Mouse (Mus musculus): ENCODE results near the gene Lgals4. TPM values are rescaled to one million over a fixed set of nuclear protein-coding genes. Genes with fewer than 3 reads are reported as not detected.

Lgals4 gene
- polyA plus RNA-seq, 1 experiment from 2014 or later: 4.5 TPM

- peaks cover 35% of the 10 kb centered on the region for H3K36me3 ChIP-seq
- H3K4me2 ChIP-seq (replicated peaks): no peak overlapping the region
- no peak overlapping the region for H3K9ac ChIP-seq (replicated peaks)
- H3K4me1 ChIP-seq (replicated peaks): peaks cover 21% of the 10 kb centered on the region
- 91% methylated on average over 7 of the region's 7 CpGs for WGBS
- H3K27ac ChIP-seq: no peak overlapping the region
- no peak overlapping the region for H3K4me3 ChIP-seq (replicated peaks)
- no peaks in the 10 kb centered on the region for H3K27me3 ChIP-seq
- no peak for ATAC-seq
- H3K9me3 ChIP-seq: no peaks in the 10 kb centered on the region
Measured at GRCm38 (mm10) chr7:28826402-28826772, 7.3 kb upstream of the Lgals4 start.

- Histone ChIP-seq H3K4me3 (replicated peaks) (no peak overlapping the region), H3K9me3 (no peaks in the 10 kb centered on the region), H3K9ac (replicated peaks) (no peak overlapping the region), H3K4me1 (replicated peaks) (peaks cover 19% of the 10 kb centered on the region), H3K27me3 (no peaks in the 10 kb centered on the region), H3K4me2 (replicated peaks) (no peak overlapping the region), H3K36me3 (peaks cover 34% of the 10 kb centered on the region), H3K27ac (no peak overlapping the region)
- 66% methylated on average over 3 of the region's 3 CpGs for WGBS
- ATAC-seq: no peak
Measured at GRCm38 (mm10) chr7:28827338-28827737, 6.3 kb upstream of the Lgals4 start.

- H3K4me3 ChIP-seq (replicated peaks): no peak overlapping the region
- H3K9me3 ChIP-seq: no peaks in the 10 kb centered on the region
- peaks cover 8% of the 10 kb centered on the region for H3K4me1 ChIP-seq (replicated peaks)
- H3K4me2 ChIP-seq (replicated peaks): no peak overlapping the region
- WGBS: 96% methylated on average over 8 of the region's 8 CpGs
- H3K9ac ChIP-seq (replicated peaks): no peak overlapping the region
- no peak for ATAC-seq
- no peak overlapping the region for H3K27ac ChIP-seq
- peaks cover 25% of the 10 kb centered on the region for H3K36me3 ChIP-seq
- no peaks in the 10 kb centered on the region for H3K27me3 ChIP-seq
Measured at GRCm38 (mm10) chr7:28829821-28830220, 3.8 kb upstream of the Lgals4 start.

DNA sequence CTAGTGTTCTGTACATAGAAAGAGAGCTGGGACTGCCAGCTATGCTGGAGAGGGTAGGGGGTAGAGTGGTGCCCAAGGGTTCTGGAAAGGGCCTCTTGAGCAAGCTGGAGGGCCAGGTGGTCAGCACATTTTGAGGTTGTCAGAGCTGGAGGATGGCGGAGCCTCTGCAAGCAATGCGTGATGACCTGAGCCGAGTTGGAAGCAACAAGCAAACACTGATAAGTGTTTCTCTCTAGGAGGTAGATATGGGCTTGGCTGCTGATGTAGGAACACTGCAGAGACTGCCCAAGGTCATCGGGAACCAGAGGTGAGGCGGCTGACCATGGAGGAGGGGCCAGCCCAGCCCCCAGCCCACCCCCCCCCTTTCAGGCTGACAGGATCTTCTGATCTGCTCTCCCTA lies 2.7 kb upstream of the Lgals4 start:
- WGBS: 95% methylated on average over 5 of the region's 5 CpGs
- H3K4me2 ChIP-seq (replicated peaks): no peak overlapping the region
- H3K4me1 ChIP-seq (replicated peaks): peaks cover 2% of the 10 kb centered on the region

GRCm38 (mm10) chr7:28831411-28832125 lies 2.1 kb upstream of the Lgals4 start:
- WGBS: 92% methylated on average over 17 of the region's 17 CpGs
- H3K4me1 ChIP-seq (replicated peaks): no peaks in the 10 kb centered on the region
- H3K27me3 ChIP-seq: no peaks in the 10 kb centered on the region
- no peaks in the 10 kb centered on the region for H3K9me3 ChIP-seq
- ATAC-seq: no peak
- H3K4me3 ChIP-seq (replicated peaks): no peak overlapping the region
- H3K9ac ChIP-seq (replicated peaks): no peak overlapping the region
- H3K4me2 ChIP-seq (replicated peaks): no peak overlapping the region
- peaks cover 25% of the 10 kb centered on the region for H3K36me3 ChIP-seq
- no peak overlapping the region for H3K27ac ChIP-seq

More for the DNA sequence above, 2.7 kb upstream of the Lgals4 start:
- ATAC-seq: no peak
- no peak overlapping the region for H3K9ac ChIP-seq (replicated peaks)
- H3K27me3 ChIP-seq: no peaks in the 10 kb centered on the region
- H3K36me3 ChIP-seq: peaks cover 25% of the 10 kb centered on the region
- no peak overlapping the region for H3K4me3 ChIP-seq (replicated peaks)
- no peak overlapping the region for H3K27ac ChIP-seq
- no peaks in the 10 kb centered on the region for H3K9me3 ChIP-seq

DNA sequence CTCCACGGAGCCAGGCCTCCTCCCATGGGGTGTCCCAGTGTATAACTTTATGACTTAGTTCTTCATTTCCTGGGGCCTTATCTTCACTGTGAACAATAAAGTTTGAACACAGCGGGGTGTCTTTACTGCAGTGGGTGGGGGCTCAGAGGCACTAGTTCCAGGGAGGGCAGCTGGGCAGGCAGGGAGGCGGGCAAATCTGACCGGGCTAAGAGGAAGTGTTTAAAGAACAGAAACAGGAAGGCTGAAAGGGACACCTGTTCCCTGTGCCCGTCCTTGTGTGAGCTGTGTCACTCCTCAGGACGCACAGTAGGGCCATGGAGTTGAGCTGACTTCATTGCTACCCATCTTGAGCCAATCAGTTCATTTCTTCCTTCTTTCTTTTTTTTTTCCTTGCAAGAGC lies 1.5 kb upstream of the Lgals4 start:
- H3K27me3 ChIP-seq: no peaks in the 10 kb centered on the region
- no peak for ATAC-seq
- H3K4me2 ChIP-seq (replicated peaks): no peak overlapping the region
- no peak overlapping the region for H3K27ac ChIP-seq
- peaks cover 25% of the 10 kb centered on the region for H3K36me3 ChIP-seq
- no peak overlapping the region for H3K4me3 ChIP-seq (replicated peaks)
- H3K9ac ChIP-seq (replicated peaks): no peak overlapping the region
- no peaks in the 10 kb centered on the region for H3K9me3 ChIP-seq
- no peaks in the 10 kb centered on the region for H3K4me1 ChIP-seq (replicated peaks)
- WGBS: 84% methylated on average over 6 of the region's 6 CpGs

GRCm38 (mm10) chr7:28836936-28837335 lies 3.3 kb downstream of the Lgals4 start:
- 82% methylated on average over 5 of the region's 5 CpGs for WGBS
- ATAC-seq: no peak
- Histone ChIP-seq H3K27me3 (no peaks in the 10 kb centered on the region), H3K4me2 (replicated peaks) (no peak overlapping the region), H3K4me1 (replicated peaks) (no peaks in the 10 kb centered on the region), H3K9me3 (no peaks in the 10 kb centered on the region), H3K4me3 (replicated peaks) (no peak overlapping the region), H3K9ac (replicated peaks) (no peak overlapping the region), H3K36me3 (peaks cover 3% of the 10 kb centered on the region; the same call in 1 of the 2 replicates), H3K27ac (no peak overlapping the region)

DNA sequence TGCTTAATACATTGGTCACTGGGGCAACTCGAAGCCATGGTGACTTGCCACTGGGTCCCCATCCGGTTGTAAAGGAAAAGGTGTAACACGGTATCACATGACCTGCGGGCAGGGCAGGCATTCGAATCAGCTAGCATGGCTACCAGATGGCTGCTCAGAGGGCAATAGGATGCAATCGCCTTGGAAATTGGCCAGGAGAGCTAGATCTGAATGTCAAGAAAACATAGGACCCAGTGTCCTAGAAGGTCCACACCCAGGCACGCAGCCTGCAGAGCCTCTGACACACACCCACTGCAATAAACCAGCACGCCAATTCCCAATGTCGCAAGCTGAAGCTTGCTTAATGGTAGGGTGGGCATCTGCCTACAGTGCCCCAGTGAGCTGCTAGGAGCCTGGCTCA lies 4.7 kb downstream of the Lgals4 start:
- no peaks in the 10 kb centered on the region for H3K4me1 ChIP-seq (replicated peaks)
- H3K9ac ChIP-seq (replicated peaks): no peak overlapping the region
- no peak for ATAC-seq
- no peak overlapping the region for H3K4me3 ChIP-seq (replicated peaks)
- no peak overlapping the region for H3K4me2 ChIP-seq (replicated peaks)
- H3K36me3 ChIP-seq: no peaks in the 10 kb centered on the region
- H3K9me3 ChIP-seq: no peaks in the 10 kb centered on the region
- no peak overlapping the region for H3K27ac ChIP-seq
- no peaks in the 10 kb centered on the region for H3K27me3 ChIP-seq
- WGBS: 87% methylated on average over 9 of the region's 9 CpGs

GRCm38 (mm10) chr7:28847273-28847672 lies 13.6 kb downstream of the Lgals4 start:
- ATAC-seq: no peak
- Histone ChIP-seq H3K4me1 (replicated peaks) (no peaks in the 10 kb centered on the region), H3K9me3 (no peaks in the 10 kb centered on the region), H3K4me3 (replicated peaks) (no peak overlapping the region), H3K4me2 (replicated peaks) (no peak overlapping the region), H3K36me3 (no peaks in the 10 kb centered on the region), H3K9ac (replicated peaks) (no peak overlapping the region), H3K27me3 (no peaks in the 10 kb centered on the region), H3K27ac (no peak overlapping the region)
- WGBS: 77% methylated on average over 1 of the region's 1 CpGs

GRCm38 (mm10) chr7:28849700-28850236 lies 16.1 kb downstream of the Lgals4 start:
- 58% methylated on average over 1 of the region's 1 CpGs for WGBS
- no peak overlapping the region for H3K4me2 ChIP-seq (replicated peaks)
- no peak for ATAC-seq

GRCm38 (mm10) chr7:28850642-28851041 lies 17.0 kb downstream of the Lgals4 start:
- Histone ChIP-seq H3K4me3 (replicated peaks) (no peak overlapping the region), H3K9me3 (no peaks in the 10 kb centered on the region), H3K27me3 (no peaks in the 10 kb centered on the region), H3K4me2 (replicated peaks) (no peak overlapping the region), H3K27ac (no peak overlapping the region), H3K4me1 (replicated peaks) (no peaks in the 10 kb centered on the region), H3K9ac (replicated peaks) (no peak overlapping the region), H3K36me3 (no peaks in the 10 kb centered on the region)
- 87% methylated on average over 4 of the region's 4 CpGs for WGBS
- ATAC-seq: no peak

More at GRCm38 (mm10) chr7:28849700-28850236, 16.1 kb downstream of the Lgals4 start:
- no peaks in the 10 kb centered on the region for H3K27me3 ChIP-seq
- H3K4me1 ChIP-seq (replicated peaks): no peaks in the 10 kb centered on the region
- H3K9ac ChIP-seq (replicated peaks): no peak overlapping the region
- no peak overlapping the region for H3K27ac ChIP-seq
- H3K4me3 ChIP-seq (replicated peaks): no peak overlapping the region
- no peaks in the 10 kb centered on the region for H3K9me3 ChIP-seq
- H3K36me3 ChIP-seq: no peaks in the 10 kb centered on the region

DNA sequence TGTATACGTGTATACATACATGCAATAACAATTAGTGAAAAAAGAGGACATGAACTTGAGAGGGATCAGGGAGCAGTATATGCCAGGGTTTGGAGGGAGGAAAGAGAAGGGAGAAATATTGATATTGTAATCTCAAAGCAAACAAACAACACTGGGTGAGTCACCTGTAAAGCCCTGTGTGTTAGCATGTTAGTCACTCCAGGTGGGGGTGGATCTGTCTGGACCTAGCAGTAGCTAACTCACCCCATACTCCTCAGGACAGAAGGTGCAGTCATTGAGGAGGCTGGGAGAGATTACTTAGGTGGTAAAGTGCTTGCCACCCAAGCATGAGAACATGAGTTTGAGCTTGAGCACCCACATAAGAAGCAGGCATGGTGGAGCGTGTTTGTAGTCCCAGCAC lies 26.3 kb downstream of the Lgals4 start:
- Histone ChIP-seq H3K4me2 (replicated peaks) (no peak overlapping the region), H3K27me3 (no peaks in the 10 kb centered on the region), H3K9me3 (no peaks in the 10 kb centered on the region), H3K9ac (replicated peaks) (no peak overlapping the region), H3K27ac (no peak overlapping the region), H3K4me3 (replicated peaks) (no peak overlapping the region), H3K4me1 (replicated peaks) (peaks cover 9% of the 10 kb centered on the region), H3K36me3 (no peaks in the 10 kb centered on the region)
- no peak for ATAC-seq
- WGBS: 95% methylated on average over 2 of the region's 2 CpGs

GRCm38 (mm10) chr7:28860898-28861297 lies 27.2 kb downstream of the Lgals4 start:
- Histone ChIP-seq H3K27me3 (no peaks in the 10 kb centered on the region), H3K4me1 (replicated peaks) (peaks cover 15% of the 10 kb centered on the region), H3K9me3 (no peaks in the 10 kb centered on the region), H3K4me2 (replicated peaks) (no peak overlapping the region), H3K4me3 (replicated peaks) (no peak overlapping the region), H3K9ac (replicated peaks) (no peak overlapping the region), H3K27ac (no peak overlapping the region), H3K36me3 (no peaks in the 10 kb centered on the region)
- WGBS: 82% methylated on average over 6 of the region's 6 CpGs
- no peak for ATAC-seq

All from midbrain, embryonic 13.5 days (tissue).